Mouse (Mus musculus) embryonic fibroblast, embryonic 13.5 days (primary cell): Measurements from ENCODE around the gene Ncoa3. TPM values are rescaled to one million over a fixed set of nuclear protein-coding genes. Genes with fewer than 3 reads are reported as not detected.

Source experiments
- H3K27ac ChIP-seq: 2 replicates; pipeline ENCODE4 v1.5.1; 2012; ENCODE audit warnings: low read length, control low read depth, inconsistent platforms; ENCODE audit not compliant: insufficient read depth
- H3K4me1 ChIP-seq: 2 replicates; pipeline ENCODE4 v1.6.1; 2011; ENCODE audit warnings: low read length; ENCODE audit not compliant: control insufficient read depth, insufficient read depth
- H3K4me3 ChIP-seq: 2 replicates; pipeline ENCODE4 v1.5.1; 2011; ENCODE audit warnings: mild to moderate bottlenecking, control low read depth, low read length; ENCODE audit not compliant: insufficient read depth
- CTCF ChIP-seq: IDR thresholded peaks from 2 replicates; pipeline ENCODE4 v1.5.1; 2011; ENCODE audit warnings: mild to moderate bottlenecking, control low read depth, low read length, moderate library complexity, borderline replicate concordance; ENCODE audit not compliant: insufficient read depth
- POLR2A ChIP-seq: IDR thresholded peaks from 2 replicates; pipeline ENCODE4 v1.6.1; 2011; ENCODE audit warnings: low read depth, mild to moderate bottlenecking, control low read depth, low read length, moderate library complexity
- polyA plus RNA-seq: library from polyadenylated mRNA; stranded (reverse); fragments of >200 nt; gene quantifications from 2 replicates; pipeline ENCODE4 v1.2.4, GENCODE M21; 2011; ENCODE audit warnings: low read depth; ENCODE audit not compliant: missing spikeins, insufficient read length

Ncoa3 gene
- polyA plus RNA-seq, 1 experiment, result 27.2 TPM

DNA sequence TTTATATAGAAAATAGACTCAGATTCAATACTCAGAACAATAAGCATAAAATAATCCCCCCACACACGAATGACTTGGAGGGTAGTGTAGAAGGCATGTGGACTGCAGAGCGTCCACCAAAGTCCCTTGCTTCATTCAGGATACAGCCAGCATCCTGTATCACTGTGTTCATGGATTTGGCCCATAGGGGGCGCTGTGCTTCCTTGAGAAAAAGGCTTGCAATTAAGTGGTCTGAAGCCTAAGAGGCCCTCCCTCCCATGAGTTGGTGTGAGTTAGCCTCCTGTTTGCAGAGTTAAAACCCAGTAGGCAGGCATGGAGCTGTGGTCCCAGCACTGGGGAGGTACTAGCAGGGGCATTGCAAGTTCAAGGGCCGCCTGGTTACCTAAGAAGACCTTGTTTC is 115.9 kb downstream of the Ncoa3 start:
- TF ChIP-seq CTCF (peak; percentile 44; the same call in 1 of the 2 replicates), POLR2A (no peak)
- peaks cover 4% of the 10 kb centered on the region; the same call in 1 of the 2 replicates for H3K4me1 ChIP-seq
- H3K27ac ChIP-seq, result no peak overlapping the region

DNA sequence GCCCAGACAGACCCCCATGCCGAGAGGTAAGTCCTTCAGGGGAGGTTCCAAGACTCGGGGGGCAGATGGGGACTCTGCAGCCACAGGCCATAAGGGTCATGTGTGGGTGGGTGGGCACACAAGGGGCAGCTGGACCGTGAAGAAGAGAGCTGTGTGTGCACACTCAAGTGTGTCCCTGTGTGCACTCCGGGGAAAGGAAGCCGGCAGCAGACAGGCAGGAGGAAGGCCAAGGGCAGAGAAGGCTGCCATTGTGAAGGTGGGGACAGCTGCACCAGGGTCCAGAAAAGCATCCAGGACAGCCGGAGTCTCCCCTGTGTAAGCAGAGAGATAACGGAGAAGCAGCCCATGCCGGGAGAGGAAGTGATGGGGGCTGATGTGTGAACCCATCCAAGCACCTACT is 118.3 kb downstream of the Ncoa3 start:
- TF ChIP-seq POLR2A (no peak), CTCF (no peak)
- Histone ChIP-seq H3K27ac (no peak overlapping the region), H3K4me1 (no peaks in the 10 kb centered on the region), H3K4me3 (no peak overlapping the region)

More for the DNA sequence above, 115.9 kb downstream of the Ncoa3 start:
- no peak overlapping the region for H3K4me3 ChIP-seq

DNA sequence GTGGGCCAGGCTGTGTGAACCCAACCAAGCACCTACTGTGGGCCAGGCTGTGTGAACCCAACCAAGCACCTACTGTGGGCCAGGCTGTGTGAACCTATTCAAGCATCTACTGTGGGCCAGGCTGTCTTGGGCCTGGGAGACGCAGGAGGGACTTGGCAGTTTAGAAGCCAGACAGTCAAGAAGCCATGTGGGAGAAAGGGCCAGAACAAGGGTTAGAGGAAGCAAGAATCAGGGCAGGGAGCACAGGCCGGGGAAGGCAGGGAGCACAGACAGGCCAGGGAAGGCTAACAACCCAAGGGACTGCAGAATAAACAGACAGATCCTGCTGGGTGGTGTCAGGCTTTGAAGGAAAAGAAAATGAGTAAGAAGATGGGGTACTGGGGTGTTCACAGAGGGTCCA is 118.8 kb downstream of the Ncoa3 start:
- H3K4me1 ChIP-seq, result no peaks in the 10 kb centered on the region
- TF ChIP-seq CTCF (no peak), POLR2A (no peak)
- no peak overlapping the region for H3K27ac ChIP-seq

DNA sequence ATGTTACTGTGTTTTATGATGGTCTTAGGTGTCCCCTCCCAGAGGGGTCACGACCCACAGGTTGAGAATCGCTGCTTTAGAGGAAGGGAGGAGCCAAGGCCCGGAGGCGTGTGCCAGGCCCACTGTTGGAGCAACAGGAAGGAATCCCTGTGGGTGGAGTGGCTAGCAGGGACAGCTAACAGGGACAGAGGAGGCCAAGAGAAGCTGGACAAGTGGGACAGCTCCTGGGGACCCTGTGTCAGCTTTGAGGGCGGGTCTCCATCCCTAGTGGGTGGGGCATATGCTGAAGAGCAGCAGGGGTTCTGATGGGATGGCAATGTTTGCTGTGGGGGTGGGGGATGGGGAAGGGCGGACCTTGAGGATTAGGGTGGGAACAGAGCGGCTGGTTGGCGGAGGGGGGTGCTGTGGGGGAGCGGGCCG is 119.4 kb downstream of the Ncoa3 start:
- H3K4me1 ChIP-seq, result no peaks in the 10 kb centered on the region
- H3K27ac ChIP-seq, result no peak overlapping the region
- H3K4me3 ChIP-seq, result no peak overlapping the region
- TF ChIP-seq CTCF, result no peak
- TF ChIP-seq POLR2A, result no peak

More for the DNA sequence above, 118.8 kb downstream of the Ncoa3 start:
- H3K4me3 ChIP-seq, result no peak overlapping the region

DNA sequence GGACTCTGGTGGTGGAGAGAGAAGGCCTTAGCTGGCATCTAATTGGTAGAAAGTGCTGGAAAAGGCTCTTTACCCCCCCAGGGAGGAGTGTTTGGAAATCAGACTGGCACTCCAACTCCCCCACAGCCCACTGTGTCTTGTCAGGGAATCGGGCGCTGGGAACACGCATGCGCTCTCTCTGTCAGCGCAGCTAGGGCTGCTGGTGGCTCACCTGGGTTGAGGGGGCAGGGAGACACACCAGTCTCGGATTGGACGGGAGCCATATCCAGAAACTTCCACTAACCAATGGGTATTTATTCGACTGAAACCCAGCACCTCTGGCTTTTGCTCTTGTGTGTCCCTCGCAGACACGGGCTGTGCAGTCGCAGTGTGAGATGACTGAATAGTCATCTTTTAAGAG is 120.5 kb downstream of the Ncoa3 start:
- no peak for TF ChIP-seq POLR2A
- TF ChIP-seq CTCF, result no peak
- Histone ChIP-seq H3K4me1 (no peaks in the 10 kb centered on the region), H3K27ac (no peak overlapping the region), H3K4me3 (no peak overlapping the region)

DNA sequence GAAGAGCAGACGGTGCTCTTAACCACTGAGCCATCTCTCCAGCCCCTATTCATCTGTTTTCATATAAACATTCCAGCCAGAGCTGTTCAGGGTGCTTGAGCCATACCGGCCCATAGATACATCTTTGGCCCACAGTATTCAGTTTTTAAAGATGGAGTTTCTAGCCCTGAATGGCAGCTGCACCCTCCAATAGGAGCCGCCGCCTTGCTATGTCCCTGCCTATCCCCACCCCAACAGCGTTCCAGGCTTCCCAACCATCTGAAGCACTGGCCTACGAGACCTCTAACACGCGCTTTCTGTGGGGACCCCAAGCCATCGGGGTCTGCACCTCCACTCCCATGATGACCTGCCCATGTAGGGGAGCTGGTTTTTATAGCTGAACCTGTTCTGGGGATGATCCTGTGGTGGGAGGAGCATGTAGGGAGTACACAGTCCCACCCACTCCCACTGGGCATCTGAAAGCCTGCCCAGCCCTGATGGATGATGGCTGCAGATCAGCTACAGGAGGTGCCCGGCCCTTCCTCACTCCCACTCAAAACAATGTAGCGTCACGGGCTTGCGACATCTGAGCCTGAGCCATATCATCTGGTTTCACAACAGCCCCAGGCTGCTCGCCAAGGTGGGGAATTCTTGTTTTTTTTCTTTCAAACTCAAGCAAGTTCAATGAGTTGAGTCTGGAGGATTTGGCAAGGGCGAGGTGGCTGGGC is 123.3 kb downstream of the Ncoa3 start:
- Histone ChIP-seq H3K27ac (no peak overlapping the region), H3K4me3 (no peak overlapping the region), H3K4me1 (no peaks in the 10 kb centered on the region; the same call in 1 of the 2 replicates)
- no peak for TF ChIP-seq CTCF

DNA sequence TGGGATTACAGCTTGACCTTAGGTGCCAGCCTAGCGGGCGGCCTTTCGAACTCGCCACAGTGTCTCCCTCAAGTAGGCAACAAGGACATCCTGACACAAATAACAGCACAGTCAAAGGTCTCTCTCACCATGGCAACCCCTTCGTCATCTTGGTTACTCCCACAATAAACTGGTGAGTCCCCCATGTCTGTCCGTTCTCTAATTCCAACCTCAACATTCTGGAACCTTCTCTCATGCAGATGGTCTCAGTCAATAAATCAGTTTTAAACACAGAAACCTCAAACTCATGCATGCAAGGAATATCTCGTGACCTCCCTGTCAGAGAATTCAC is 123.8 kb downstream of the Ncoa3 start:
- Histone ChIP-seq H3K4me1 (no peaks in the 10 kb centered on the region; the same call in 1 of the 2 replicates), H3K27ac (no peak overlapping the region), H3K4me3 (no peak overlapping the region)
- no peak for TF ChIP-seq POLR2A
- TF ChIP-seq CTCF, result no peak

DNA sequence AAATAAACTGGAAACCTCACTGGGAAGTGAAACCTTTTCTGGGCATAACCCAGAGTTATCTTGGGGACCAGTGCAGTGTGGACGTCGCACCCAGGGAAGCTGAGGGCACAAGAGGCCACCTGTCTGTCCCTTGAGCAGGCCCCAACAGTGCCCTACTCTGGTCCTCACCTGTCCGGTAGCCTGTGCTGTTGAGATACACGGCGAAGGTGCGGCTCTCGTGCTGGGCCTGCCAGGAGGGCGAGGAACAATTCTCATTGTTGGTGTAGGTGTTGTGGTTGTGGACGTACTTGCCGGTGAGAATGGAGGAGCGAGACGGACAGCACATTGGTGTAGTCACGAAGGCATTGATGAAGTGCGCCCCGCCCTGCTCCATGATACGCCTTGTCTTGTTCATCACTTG is 124.3 kb downstream of the Ncoa3 start:
- H3K27ac ChIP-seq, result no peak overlapping the region
- H3K4me3 ChIP-seq, result no peak overlapping the region
- TF ChIP-seq POLR2A, result no peak
- no peak for TF ChIP-seq CTCF
- H3K4me1 ChIP-seq, result no peaks in the 10 kb centered on the region; the same call in 1 of the 2 replicates

DNA sequence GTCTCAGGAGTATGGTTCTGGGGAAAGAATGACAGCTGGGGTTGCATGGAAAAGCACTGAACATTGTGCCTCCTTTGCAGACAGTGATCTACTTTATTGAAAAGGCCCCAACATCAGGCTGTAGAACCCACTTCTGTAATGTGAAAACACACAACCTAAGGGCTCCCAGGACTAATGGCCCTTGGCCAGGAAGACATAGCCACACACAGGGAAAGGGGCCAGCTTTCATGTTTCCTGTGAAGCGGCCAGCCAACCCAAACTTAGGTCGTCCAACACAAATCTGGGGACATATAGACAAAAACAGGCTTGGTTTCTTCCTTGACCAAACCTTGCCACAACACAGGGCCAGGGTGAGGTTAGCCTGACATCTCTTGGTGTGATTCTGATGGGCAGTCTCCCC is 127.6 kb downstream of the Ncoa3 start:
- H3K4me3 ChIP-seq, result no peak overlapping the region
- TF ChIP-seq POLR2A (no peak), CTCF (no peak)
- no peak overlapping the region for H3K27ac ChIP-seq
- no peaks in the 10 kb centered on the region; the same call in 1 of the 2 replicates for H3K4me1 ChIP-seq

DNA sequence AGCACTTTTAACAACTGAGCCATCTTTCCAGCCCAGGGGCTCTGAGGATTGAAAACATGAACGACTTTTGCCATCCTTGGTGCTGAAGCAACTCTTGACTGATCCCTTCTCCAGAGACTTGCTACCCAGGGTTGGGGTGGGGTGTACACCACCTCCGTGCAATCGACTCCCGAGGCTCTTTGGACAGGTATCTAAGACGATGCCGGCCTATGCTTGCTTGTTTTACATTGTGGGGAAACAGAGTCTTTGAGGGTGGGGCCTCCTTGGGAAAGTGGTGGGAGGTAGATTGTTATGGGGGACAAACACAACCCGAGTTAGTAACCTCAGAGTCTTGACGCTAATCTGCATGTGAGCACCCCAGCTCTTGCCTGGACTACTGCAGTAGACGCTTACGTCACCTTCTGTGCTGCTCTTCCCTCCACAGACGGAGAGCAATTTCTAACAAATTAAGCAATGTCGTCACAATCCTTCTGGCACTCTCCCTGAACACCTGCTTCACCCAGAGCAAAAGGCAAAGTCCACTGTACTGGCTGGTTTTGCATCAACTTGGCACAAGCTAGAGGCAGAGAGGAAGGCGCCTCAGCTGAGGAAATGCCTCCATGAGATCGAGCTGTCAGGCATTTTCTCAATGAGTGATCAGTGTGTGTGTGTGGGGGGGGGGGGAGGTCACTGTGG is 129.4 kb downstream of the Ncoa3 start:
- no peak overlapping the region for H3K27ac ChIP-seq
- TF ChIP-seq CTCF (no peak), POLR2A (no peak)
- no peaks in the 10 kb centered on the region; the same call in 1 of the 2 replicates for H3K4me1 ChIP-seq
- no peak overlapping the region for H3K4me3 ChIP-seq
